Mouse (Mus musculus) heart, embryonic 15.5 days (tissue): ENCODE measurements around the gene Hps1. TPM values are rescaled to one million over a fixed set of nuclear protein-coding genes. Genes with fewer than 3 reads are reported as not detected.
A peak's percentile ranks its signal among the peaks of the same experiment; 100 is the strongest.

Experiments used
- ATAC-seq: fragments of 200-750 bp; cut with Nextera tagmentation; replicated peaks from 2 replicates; pipeline ENCODE4 v1.8.0; 2017; ENCODE audit warnings: low read depth, moderate TSS enrichment; ENCODE audit not compliant: insufficient number of reproducible peaks, insufficient read depth, low FRiP score
- H3K27ac ChIP-seq: fragments of 300-500 bp; sonication (generic); 2 replicates; pipeline ENCODE4 v1.5.1; 2015; ENCODE audit warnings: mild to moderate bottlenecking, inconsistent platforms
- H3K27me3 ChIP-seq: fragments of 300-500 bp; sonication (generic); 2 replicates; pipeline ENCODE4 v1.6.1; 2015; ENCODE audit warnings: inconsistent platforms
- H3K36me3 ChIP-seq: fragments of 300-500 bp; sonication (generic); 2 replicates; pipeline ENCODE4 v1.6.1; 2015; ENCODE audit warnings: mild to moderate bottlenecking, inconsistent platforms
- H3K4me1 ChIP-seq: fragments of 300-500 bp; sonication (generic); replicated peaks from 2 replicates; pipeline ENCODE4 v1.6.1; 2015; ENCODE audit warnings: inconsistent platforms
- H3K4me2 ChIP-seq: fragments of 300-500 bp; sonication (generic); 2 replicates; pipeline ENCODE4 v1.6.1; 2015; ENCODE audit warnings: inconsistent platforms, mild to moderate bottlenecking, moderate library complexity
- H3K4me3 ChIP-seq: fragments of 300-500 bp; sonication (generic); 2 replicates; pipeline ENCODE4 v1.5.1; 2015; ENCODE audit warnings: mild to moderate bottlenecking, inconsistent platforms
- H3K9ac ChIP-seq: fragments of 300-500 bp; sonication (generic); 2 replicates; pipeline ENCODE4 v1.6.1; 2015; ENCODE audit warnings: mild to moderate bottlenecking, inconsistent platforms
- H3K9me3 ChIP-seq: fragments of 300-500 bp; sonication (generic); replicated peaks from 2 replicates; pipeline ENCODE4 v1.6.1; 2016; ENCODE audit warnings: inconsistent platforms
- WGBS: fragments of 180-500 bp; shearing (Covaris S2); methylation state at CpG from one replicate; pipeline ENCODE4 v1.1.7; 2015; ENCODE audit warnings: mixed read lengths; 5-methylcytosine and 5-hydroxymethylcytosine counted together
- polyA plus RNA-seq: library from polyadenylated mRNA; unstranded; fragments of >200 nt; fragmentation: Nextera tagmentation; extraction: Ambion mirVana; gene quantifications from 2 replicates; pipeline ENCODE4 v1.2.1, GENCODE M21; 2015

Gene Hps1
- polyA plus RNA-seq, 1 experiment from 2014 or later, result 4.3 TPM

DNA sequence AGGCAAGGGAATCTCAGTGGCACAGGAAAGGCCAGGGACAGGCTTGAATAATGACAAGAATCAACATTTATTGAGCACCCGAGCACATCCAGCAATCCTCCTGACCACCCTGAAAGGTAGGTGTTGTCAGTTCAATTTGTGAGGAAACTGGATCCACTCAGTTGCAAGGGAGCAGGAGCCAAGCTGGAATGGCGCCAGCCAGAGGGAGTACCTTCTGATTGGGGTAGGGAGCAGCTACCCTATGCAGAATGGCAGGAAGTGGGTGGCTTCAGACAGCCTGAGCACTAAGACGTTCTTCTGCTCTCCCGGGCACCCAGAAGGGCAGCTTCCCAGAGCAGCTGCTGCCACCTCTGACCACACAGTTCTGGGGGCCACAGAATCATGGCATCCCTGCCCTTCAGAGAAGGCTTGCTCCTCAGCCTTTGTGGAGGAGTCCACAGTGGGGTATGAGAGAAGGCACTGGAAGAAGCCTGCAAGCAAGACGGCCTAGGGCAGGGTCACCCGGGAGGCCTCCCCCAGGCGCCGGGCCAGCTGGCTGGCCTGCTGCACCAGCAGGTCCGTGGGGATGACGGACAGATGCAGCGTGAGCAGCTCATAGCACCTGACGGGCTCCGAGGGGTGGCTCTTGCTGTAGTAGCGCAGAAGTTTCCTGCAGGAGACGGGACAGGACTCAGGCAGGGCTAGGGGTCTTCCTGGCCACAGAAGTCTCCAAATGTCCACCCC is 24.5 kb downstream of the Hps1 start:
- Histone ChIP-seq H3K4me1 (peaks cover 49% of the 10 kb centered on the region), H3K9ac (no peak overlapping the region)
- 44% methylated on average over 15 of the region's 15 CpGs for WGBS

DNA sequence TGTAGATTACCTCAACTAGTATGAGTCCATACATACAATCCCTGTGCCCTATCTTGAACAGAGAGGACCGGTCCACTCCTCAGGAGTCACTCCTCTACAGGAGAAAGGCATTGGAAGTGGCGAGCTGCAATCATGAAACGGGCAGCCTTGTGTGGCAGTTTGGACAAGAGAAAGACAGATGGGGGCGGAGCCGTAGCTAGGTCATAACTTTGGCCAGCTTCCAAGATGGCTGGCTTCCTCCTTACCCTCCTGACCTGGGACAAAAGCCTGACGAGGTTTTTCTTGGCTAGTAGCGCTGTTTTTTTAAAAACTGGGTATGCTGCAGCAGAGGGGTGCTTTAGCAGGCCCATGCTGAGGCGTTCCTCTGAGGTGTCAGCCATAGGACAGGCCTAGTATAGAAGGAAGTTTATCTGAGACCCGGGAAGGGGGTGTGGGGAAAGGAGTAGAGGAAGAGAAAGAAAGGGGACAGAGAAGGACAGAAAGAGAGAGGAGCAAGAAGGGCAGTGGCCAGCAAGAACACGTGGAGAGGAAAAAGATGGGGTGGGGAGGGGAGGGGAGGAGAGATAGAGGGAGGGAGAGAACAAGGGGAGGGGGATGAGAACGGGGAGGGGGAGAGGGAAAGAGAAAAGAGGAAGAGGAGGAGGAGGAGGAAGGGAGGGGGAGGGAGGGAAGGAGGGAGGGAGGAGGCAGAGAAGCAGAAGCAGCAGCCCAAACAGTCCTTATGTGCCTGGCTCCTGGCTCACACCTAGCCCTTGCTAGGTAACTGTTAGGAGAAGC is 26.4 kb downstream of the Hps1 start:
- H3K36me3 ChIP-seq, result no peaks in the 10 kb centered on the region
- 8% methylated on average over 11 of the region's 11 CpGs for whole genome bisulfite sequencing
- H3K27ac ChIP-seq, result peak overlapping the region; percentile 94
- peak; percentile 71 for ATAC-seq
- peaks cover 57% of the 10 kb centered on the region for H3K4me1 ChIP-seq
- H3K9ac ChIP-seq, result peak overlapping the region; percentile 60
- H3K4me2 ChIP-seq, result peak overlapping the region; percentile 81
- no peaks in the 10 kb centered on the region for H3K9me3 ChIP-seq
- no peaks in the 10 kb centered on the region for H3K27me3 ChIP-seq
- H3K4me3 ChIP-seq, result peak overlapping the region; percentile 48

More for the DNA sequence above, 24.5 kb downstream of the Hps1 start:
- Histone ChIP-seq H3K36me3 (no peaks in the 10 kb centered on the region), H3K27ac (no peak overlapping the region), H3K4me2 (no peak overlapping the region), H3K4me3 (no peak overlapping the region), H3K9me3 (no peaks in the 10 kb centered on the region), H3K27me3 (no peaks in the 10 kb centered on the region)
- no peak for ATAC-seq

DNA sequence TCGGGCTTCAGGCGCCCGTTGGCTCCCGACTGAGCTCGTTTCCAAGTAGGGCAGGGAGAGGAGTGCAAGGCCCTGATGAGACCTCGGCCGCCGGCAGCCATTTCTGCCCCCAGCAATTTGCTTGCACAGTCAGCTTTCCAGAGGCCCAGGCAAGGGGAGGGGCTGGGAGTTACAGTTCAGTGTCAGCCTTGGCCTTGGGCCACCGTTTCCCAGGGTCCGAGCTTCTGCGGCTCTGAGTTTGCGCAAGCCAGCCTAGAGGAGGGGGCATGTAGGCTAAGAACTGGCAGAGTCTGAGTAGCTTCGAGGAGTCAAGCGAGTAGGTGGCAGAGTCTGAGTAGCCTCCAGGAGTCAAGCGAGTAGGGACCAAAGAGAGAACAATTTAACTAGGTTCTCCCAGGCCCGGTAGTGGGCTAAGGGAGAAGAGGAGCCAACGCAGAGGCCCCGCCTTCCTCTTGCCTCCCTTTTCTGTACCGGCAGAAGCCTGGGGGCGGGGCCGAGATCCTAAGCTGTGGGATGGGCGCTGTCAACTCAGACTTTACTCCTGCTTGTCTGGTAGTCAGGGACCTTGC is 27.3 kb downstream of the Hps1 start, which contains the start of gene Pyroxd2:
TSS of gene Pyroxd2 (minus strand) at position 413 of the 569 bp plus-strand sequence.
- Histone ChIP-seq H3K9me3 (no peaks in the 10 kb centered on the region), H3K4me2 (peak within 1 kb of the TSS; percentile 81), H3K4me3 (peak within 1 kb of the TSS; percentile 48), H3K9ac (peak within 1 kb of the TSS; percentile 60), H3K27me3 (no peaks in the 10 kb centered on the region), H3K36me3 (no peaks in the 10 kb centered on the region), H3K4me1 (peaks cover 53% of the 10 kb centered on the region), H3K27ac (peak within 1 kb of the TSS; percentile 94)
- peak; percentile 85 for ATAC-seq
- 3% methylated on average over 22 of the region's 22 CpGs for WGBS

DNA sequence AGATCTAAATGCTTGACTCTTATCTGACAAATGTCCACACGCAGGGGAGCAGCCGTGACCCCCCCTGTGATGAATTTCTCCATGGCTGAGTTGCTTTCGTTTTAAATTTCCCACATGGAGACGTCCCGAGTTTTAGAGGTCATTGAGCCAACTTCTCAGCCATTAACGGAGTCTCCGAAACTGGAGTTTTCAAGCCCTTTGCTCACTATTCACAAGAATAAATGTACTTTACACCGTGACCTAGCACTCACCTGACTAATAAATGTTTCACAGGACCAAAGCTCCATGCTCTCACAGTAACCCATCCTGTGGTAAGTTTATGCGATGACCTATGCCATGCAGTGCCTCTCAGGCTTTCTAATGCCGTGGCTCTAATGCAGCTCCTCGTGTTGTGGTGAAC is 29.6 kb downstream of the Hps1 start:
- no peak overlapping the region for H3K4me3 ChIP-seq
- WGBS, result 42% methylated on average over 11 of the region's 11 CpGs
- no peaks in the 10 kb centered on the region for H3K36me3 ChIP-seq
- H3K9me3 ChIP-seq, result no peaks in the 10 kb centered on the region
- H3K4me2 ChIP-seq, result peak overlapping the region; percentile 31; the same call in 1 of the 2 replicates
- H3K27ac ChIP-seq, result no peak overlapping the region
- peaks cover 41% of the 10 kb centered on the region for H3K4me1 ChIP-seq
- H3K27me3 ChIP-seq, result no peaks in the 10 kb centered on the region
- ATAC-seq, result no peak
- H3K9ac ChIP-seq, result no peak overlapping the region

DNA sequence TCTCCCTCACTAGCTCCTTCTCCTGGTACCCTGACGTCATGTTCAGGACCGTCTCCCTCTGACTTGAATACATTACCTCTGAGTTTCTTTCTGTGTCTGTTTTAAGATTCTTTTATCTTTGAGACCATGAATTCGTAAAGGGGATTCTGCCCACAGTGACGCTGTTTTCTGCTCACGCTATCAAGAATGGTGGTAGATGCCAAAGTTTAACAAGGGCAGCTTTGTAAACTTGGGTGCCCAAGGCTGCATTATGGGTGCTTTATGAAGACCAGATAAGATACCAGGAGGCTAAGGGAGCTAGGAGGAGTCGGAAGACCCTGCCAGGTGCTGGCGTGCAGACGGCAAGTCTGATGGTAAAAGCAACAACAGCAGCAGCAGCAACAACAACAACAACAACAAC is 33.1 kb downstream of the Hps1 start:
- Histone ChIP-seq H3K4me2 (no peak overlapping the region), H3K9me3 (no peaks in the 10 kb centered on the region), H3K36me3 (no peaks in the 10 kb centered on the region), H3K27me3 (no peaks in the 10 kb centered on the region), H3K4me1 (peaks cover 34% of the 10 kb centered on the region), H3K27ac (no peak overlapping the region), H3K4me3 (no peak overlapping the region), H3K9ac (no peak overlapping the region)
- ATAC-seq, result no peak
- WGBS, result 87% methylated on average over 8 of the region's 8 CpGs

DNA sequence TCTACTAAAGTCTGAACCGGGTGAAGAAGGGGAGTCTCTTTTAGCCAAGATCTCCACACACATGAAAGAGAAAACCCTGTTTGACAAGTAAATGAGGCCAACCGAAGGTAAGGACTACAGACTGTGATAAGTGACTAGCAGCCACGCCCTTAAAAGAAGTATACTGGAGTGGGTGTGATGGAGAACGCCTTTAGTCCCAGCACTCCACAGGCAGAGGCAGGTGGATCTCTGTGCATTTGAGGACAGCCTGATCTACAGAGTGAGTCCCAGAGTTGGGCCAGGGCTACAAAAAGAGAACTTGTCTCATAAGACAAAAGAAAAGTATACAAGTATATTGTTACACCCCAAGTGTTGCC is 33.9 kb downstream of the Hps1 start:
- H3K4me3 ChIP-seq, result no peak overlapping the region
- H3K27me3 ChIP-seq, result no peaks in the 10 kb centered on the region
- H3K4me1 ChIP-seq, result peaks cover 34% of the 10 kb centered on the region
- no peaks in the 10 kb centered on the region for H3K9me3 ChIP-seq
- no peak for ATAC-seq
- no peaks in the 10 kb centered on the region for H3K36me3 ChIP-seq
- no peak overlapping the region for H3K4me2 ChIP-seq
- no peak overlapping the region for H3K9ac ChIP-seq
- WGBS, result 67% methylated on average over 4 of the region's 4 CpGs
- H3K27ac ChIP-seq, result no peak overlapping the region

DNA sequence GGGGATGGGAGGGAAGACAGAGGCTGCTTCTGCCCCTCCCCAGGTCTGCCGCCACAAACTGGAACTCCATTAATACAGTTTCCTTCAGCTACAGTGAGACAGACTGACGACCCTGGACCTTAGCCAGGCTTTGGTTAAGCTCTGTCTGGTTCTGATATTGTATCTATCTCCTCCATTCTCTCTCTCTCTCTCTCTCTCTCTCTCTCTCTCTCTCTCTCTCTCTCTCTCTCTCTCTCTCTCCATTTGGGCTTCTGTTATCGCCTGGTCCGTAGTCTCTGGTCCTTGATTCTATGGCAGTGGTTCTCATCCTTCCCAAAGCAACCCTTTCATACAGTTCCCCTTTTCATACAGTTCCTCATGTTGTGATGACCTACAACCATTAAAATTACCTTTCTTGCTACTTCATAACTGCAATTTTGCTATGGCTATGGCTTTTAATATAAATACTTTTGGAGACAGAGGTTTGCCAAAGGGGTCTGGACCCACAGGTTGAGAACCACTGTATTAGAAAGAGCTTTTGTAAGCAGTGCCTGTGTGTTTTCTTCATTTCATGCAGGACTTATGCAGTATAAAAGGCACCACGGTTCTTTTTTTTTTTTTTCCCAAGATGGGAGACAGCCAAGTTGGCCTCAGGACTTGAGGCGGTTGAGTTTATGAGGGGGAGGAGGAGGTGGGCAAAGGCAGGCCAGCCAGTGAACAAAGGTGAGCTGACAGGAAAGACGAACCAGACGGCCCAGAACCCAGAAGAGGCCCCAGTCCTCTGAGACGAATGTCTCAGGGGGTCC is 34.5 kb downstream of the Hps1 start:
- Histone ChIP-seq H3K36me3 (no peaks in the 10 kb centered on the region), H3K4me3 (no peak overlapping the region), H3K4me1 (peaks cover 34% of the 10 kb centered on the region), H3K9ac (no peak overlapping the region), H3K27me3 (no peaks in the 10 kb centered on the region), H3K9me3 (no peaks in the 10 kb centered on the region), H3K27ac (no peak overlapping the region), H3K4me2 (no peak overlapping the region)
- ATAC-seq, result no peak
- WGBS, result 53% methylated on average over 9 of the region's 9 CpGs

DNA sequence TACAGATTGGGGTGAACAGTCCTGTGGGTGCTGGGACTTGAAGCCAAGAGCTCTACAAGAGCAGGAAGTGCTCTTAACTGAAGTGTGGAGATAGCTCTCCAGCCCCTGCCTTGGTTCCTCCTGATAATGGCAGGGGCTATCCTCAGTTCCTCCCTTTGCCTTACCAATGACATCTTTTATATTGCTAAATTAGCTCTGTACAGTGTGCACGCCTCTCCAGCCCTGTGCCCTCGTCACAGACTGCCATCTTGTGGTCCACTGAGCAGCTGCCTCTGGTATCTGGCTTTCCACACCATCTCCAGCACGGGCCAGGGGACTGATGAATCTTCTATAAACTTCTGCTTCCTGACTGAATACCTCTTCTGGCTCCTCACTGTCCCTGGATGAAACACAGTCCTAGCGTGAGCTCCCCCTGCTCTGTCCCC is 35.6 kb downstream of the Hps1 start:
- H3K27me3 ChIP-seq, result no peaks in the 10 kb centered on the region
- no peak overlapping the region for H3K27ac ChIP-seq
- H3K4me1 ChIP-seq, result peaks cover 26% of the 10 kb centered on the region
- no peaks in the 10 kb centered on the region for H3K9me3 ChIP-seq
- H3K4me3 ChIP-seq, result no peak overlapping the region
- no peak overlapping the region for H3K4me2 ChIP-seq
- H3K9ac ChIP-seq, result no peak overlapping the region
- ATAC-seq, result peak; percentile 47
- no peaks in the 10 kb centered on the region for H3K36me3 ChIP-seq
- WGBS, result 7% methylated on average over 4 of the region's 4 CpGs

DNA sequence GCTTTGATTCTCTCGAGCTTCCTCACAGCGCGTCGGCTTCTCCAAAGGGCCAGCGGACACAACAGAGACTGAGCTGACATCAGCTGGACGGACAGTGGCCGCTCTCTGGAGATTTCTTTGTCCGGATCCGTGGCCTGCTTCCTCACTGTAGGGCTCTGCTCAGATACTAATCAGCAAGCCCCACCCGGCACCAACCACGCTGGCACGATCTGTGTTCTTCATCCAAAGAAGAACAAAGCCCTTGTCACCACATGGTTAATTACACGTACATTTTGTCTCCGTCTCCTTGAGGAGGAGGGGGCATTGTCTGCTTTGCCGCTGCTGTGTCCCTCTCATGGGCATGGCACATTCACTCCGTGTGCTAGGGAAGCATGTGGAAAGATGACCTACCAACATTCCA is 36.5 kb downstream of the Hps1 start:
- H3K9me3 ChIP-seq, result no peaks in the 10 kb centered on the region
- no peaks in the 10 kb centered on the region for H3K36me3 ChIP-seq
- no peak overlapping the region for H3K9ac ChIP-seq
- H3K4me2 ChIP-seq, result no peak overlapping the region
- peaks cover 26% of the 10 kb centered on the region for H3K4me1 ChIP-seq
- no peak for ATAC-seq
- H3K4me3 ChIP-seq, result no peak overlapping the region
- 70% methylated on average over 16 of the region's 16 CpGs for WGBS
- H3K27me3 ChIP-seq, result no peaks in the 10 kb centered on the region
- no peak overlapping the region for H3K27ac ChIP-seq

DNA sequence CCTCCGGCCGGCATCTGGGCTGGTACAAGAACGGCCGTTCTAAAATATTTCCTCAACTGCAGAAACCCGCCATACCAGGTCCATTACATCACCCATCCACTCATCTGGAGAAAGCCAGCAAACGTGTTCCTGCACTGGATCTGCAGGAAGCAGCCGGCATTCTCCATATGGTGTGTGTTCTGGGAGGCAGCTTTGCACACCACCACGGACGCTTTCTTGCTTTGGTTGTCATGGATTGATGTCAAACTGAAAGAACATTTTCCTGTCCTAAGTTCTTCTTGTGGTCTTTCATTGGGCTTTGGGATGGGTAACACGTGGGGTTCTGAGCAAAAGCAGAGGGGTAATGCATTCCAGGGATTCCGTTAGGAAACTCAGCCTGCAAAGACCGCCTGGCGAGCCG is 37.9 kb downstream of the Hps1 start:
- H3K27ac ChIP-seq, result no peak overlapping the region
- peak overlapping the region; percentile 19; the same call in 1 of the 2 replicates for H3K4me2 ChIP-seq
- no peaks in the 10 kb centered on the region for H3K36me3 ChIP-seq
- WGBS, result 32% methylated on average over 14 of the region's 14 CpGs
- no peak for ATAC-seq
- H3K9me3 ChIP-seq, result no peaks in the 10 kb centered on the region
- H3K27me3 ChIP-seq, result no peaks in the 10 kb centered on the region
- H3K9ac ChIP-seq, result no peak overlapping the region
- H3K4me3 ChIP-seq, result no peak overlapping the region
- peaks cover 26% of the 10 kb centered on the region for H3K4me1 ChIP-seq
